Comparison of ENCODE assay signal across 16 mouse cellular contexts in the genomic region with DNA sequence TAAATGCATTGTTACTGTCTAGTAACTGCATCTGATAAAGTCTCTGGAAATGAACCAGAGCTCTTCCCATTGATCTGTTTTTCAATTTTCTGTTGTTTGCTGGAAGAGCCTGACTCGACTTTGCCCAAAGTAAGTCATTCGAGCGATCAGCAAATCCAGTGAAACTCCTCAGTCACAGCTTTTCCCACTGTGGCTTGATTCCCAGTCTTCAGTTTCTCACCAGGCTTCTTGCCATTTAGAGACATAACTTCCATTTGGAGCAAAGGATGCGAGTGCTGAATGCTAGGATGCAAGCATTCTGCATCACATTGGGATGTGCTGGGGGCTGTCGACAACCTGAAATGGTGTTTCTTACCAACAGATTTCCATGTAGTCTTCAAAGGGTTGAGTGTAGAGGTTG.
A peak's percentile ranks its signal among the peaks of the same experiment; 100 is the strongest.
DNase-seq lines count a peak whose midpoint lies in the region.
"Had no signal": no experiment of that assay in that cellular context is flagged by ENCODE, and none has a peak within 500 bp of the region (broad histone marks: within the 10 kb centered on the region; RNA-seq: fewer than 3 reads in every experiment).

No protein-coding gene starts in this region.

- DNase-seq in layer of hippocampus, adult 11-12 months (ENCODE audit: low spot score), result peak; percentile 8
- no peak for DNase-seq in layer of hippocampus, adult 18-20 months (ENCODE audit: low spot score in 2 of 2)
- DNase-seq in right cerebral cortex, adult 18-20 months, result peak; percentile 7
- no peak for DNase-seq in right cerebral cortex, postnatal 14 days
- DNase-seq in brain, embryonic 18.5 days (ENCODE audit: low read depth, low spot score), result peak; percentile 42
- DNase-seq in telencephalon, adult 2 months (ENCODE audit: low read depth, low spot score), result peak; percentile 56
- no peak for DNase-seq in thymus, postnatal 36 days
- DNase-seq: adrenal gland, adult 8-10 months; adrenal gland, postnatal 36 days; cerebellum, adult 18-20 months; cerebellum, adult 9-11 months; cerebellum, postnatal 36 days; gastrocnemius, postnatal 36 days; heart, adult 11 months; heart, postnatal 10 days; heart, postnatal 4 days had no signal

Comparison
In these comparisons a context has a peak if more than half of its experiments do, and no peak if none do; other contexts are left out.
1. DNase-seq: peak in layer of hippocampus, adult 11-12 months (single experiment), right cerebral cortex, adult 18-20 months (single experiment), brain, embryonic 18.5 days (single experiment) and telencephalon, adult 2 months (single experiment); none in layer of hippocampus, adult 18-20 months (0 of 2), right cerebral cortex, postnatal 14 days (single experiment) and thymus, postnatal 36 days (0 of 2).